Mouse (Mus musculus) embryo, embryonic 10.5 days (tissue): ENCODE measurements around the gene Stxbp2.
A peak's percentile ranks its signal among the peaks of the same experiment; 100 is the strongest.
"Not testable (repeated sequence)": the region's sequence is repeated elsewhere in the genome, so short reads cannot be mapped to it uniquely, and the experiment has no call there.

Source experiments
- DNase-seq: peaks from one replicate; pipeline ENCODE4 v3.0.0-alpha.2; 2015; ENCODE audit warnings: low spot score

Stxbp2 gene

DNA sequence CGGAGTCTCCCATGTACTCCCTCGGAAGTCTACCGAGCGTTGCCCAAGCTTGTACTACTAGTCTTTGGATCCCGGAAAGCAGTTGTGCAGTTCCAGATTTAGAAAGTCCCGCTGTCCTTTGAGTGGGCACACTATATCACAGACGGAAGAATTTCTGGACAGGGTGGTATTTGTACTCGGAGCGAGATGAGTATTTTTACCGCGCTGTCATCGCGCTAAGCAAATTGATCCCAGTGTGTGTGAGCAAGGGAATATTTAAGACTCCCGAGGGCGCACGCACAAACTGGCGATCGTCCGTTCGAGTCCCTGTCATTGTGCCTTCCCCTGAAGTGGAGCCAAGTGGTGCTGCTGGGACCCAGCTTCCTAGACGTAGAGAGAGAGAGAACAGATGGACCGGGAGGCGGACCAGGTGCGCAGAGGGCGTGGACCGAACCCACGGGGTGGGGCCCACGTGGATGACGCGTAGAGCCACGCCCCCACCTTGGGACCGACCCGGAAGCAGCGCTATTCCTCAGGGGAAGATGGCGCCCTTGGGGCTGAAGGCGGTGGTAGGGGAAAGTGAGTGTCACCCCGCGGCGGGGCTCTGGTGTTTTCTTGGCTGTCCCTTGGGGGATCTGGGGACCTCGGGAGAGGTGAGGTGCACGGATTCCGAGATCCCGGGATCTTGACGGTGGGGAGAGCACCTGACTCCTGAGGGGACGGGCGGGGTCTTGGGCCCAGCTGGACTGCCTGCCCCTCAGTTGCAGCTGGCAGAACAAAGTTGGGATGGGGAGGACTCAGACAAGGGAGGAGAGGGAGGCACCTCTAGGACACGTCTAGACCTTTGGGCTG is at the start of gene Stxbp2:
TSS of gene Stxbp2 (plus strand) at position 309 of the 831 bp plus-strand sequence.
- DNase-seq = peak; percentile 69

DNA sequence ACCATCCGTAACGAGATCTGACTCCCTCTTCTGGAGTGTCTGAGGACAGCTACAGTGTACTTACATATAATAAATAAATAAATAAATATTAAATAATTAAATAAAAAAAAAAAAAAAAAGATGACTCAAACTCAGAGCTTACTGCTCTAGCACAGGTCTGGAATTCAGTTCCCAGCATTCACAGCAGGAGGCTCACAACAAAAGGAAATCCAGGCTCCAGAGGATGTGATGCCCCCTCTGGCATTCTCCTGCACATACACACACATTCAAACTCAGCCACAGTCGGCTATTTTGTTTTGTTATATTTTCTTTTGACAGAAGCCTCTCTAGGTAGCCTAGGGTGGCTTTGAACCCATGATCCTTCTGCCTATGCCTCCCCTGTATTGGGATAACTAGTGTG is 48.8 kb upstream of the Stxbp2 start:
- not testable (repeated sequence) for DNase-seq

DNA sequence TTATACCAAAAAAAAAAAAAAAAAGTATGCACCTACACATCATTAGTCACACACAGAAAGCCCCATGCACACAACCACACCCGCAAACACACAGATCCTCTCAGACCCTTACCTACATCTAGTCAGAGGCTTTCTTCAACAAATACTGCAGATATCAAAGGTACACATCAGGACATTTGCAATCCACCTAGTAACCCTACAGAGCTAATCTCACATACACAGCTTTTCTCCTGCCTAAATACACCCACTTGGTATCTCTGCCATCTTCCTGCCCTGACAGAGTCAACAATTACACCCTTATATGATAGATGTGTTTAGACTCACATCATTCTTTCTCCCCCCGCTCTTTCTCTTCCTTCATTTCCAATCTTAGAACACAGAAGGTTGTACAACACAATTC is 44.3 kb upstream of the Stxbp2 start:
- DNase-seq = no peak

DNA sequence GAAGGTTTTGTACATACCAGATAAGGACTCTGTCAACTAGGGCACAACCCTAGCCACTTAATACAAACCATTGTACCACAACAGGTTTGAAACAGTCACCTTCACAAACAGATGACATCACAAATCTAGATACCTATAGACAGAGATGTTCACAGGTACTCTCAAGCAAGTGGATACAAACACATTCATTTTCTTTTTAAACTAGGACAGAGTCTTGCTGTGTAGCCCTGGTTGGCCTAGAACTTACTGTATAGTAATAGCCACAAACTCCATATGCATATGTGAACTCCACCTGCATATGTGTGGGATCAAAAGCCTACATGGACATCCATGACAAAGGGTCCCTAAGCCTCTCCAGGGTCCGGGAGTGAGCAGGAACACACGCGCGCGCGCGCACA is 43.8 kb upstream of the Stxbp2 start, which contains the start of gene Camsap3:
TSS of gene Camsap3 (plus strand) at position 301 of the 398 bp plus-strand sequence.
- DNase-seq = no peak

DNA sequence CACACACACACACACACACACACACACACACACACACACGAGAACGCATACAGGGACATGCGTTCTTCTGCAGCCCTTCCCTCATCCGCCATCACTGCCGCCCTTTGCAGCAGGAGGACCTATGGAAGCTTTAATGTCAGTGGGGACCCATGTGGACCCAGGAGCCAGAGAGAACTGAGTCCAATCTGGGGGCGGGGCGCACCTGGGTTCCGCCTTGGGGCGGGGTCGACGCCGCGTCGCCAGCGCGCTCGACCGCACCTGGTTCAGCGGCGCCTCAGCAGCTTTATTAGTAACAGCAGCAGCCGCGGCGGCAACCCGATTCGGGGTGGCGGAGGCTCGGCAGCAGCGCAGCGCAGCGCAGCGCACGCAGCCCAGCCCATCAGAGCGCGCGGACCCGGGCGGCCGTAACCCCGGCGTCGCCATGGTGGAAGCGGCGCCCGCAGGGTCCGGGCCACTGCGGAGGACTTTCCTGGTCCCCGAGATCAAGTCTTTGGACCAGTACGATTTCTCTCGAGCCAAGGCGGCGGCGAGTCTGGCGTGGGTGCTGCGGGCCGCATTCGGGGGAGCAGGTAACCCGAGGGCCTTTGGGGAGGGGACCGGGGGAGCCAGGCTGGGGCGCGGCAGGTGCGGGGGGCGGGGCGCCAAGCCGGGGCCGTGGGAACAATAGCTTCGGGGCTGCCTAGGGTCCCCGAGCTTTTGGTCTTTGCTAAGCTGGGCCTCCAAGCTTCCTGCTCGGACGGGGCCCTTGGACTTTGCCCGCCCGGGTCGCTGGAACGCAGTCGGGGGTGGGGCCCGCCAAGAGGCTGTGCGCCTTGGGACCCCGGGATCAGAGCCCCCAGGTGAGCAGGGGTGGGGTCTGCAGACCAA is 43.1 kb upstream of the Stxbp2 start:
- peak; percentile 71 for DNase-seq

DNA sequence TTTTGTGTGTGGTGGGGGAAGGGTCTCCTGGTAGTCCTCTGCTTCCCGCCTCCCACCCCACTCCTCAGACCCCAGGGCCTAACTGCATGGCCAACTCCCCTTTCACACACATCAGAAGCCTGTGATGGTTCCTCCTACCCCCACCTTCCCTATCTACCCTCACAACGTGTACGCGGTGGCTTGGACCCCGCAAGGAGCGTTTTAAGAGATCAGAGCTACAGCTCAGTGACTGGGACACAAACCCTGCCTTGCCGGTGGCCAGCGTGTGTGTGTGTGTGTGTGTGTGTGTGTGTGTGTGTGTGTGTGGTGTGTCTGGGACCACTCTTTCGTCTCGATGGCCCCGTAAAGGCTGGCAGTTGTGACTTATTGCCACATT is 42.5 kb upstream of the Stxbp2 start:
- peak; percentile 18 for DNase-seq

DNA sequence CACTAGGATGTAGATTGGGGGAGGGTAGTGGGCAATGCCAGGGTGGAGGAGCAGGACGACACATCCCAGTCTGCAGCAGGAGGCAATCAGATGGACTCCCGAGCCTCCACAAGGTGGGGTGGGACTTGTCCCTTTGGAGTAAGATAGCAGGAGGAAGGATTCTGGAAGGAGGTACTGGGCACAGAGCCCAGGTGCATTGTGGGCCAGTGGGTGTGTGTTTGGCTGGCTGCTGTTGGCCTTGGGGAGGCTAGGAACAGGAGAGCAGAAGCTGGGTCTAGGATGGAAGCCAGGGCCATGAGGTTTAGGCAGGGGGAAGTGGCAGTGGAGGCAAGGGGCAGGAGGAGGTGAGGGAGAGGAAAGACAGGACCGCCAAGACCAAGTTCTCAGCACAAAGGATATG is 37.3 kb upstream of the Stxbp2 start:
- DNase-seq = no peak

DNA sequence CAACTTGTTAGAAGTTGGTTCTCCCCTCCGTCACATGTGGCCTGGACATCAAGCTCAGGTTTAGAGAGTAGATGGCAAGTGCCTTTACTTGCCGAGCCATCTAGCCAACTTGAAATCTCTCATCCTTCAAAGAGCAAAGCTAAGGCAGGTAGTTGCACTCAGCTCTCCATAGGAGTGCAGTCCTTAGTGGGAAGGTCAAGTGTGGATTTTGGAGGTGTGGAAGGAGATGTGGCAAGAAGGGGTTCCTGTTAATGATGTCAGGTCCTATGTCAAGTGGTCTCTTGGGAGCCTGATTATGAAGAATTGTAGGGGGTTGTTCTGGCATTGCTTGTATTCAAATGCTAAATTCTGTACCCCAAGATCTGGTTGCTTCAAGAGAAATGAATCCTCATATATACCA is 36.3 kb upstream of the Stxbp2 start:
- DNase-seq = no peak

DNA sequence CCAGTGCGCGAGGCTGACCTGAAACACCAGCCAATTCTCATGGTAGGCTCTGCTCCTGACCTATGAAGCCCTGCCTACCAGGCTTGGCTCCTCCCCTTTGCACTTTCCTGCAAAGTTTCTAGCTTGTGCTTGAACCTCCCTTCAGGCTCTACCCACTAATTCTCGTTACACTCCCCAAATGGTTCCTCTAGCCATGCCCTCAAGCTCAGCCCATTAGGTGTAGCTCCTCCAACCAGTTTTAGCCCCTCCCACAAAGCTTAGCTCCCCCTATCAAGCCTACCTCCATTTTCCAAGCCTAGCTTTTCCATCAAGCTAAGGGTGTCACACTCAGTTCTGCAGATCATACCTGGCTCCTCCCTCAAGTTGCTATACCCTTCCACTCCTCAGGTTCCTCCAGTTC is 32.7 kb upstream of the Stxbp2 start:
- no peak for DNase-seq

DNA sequence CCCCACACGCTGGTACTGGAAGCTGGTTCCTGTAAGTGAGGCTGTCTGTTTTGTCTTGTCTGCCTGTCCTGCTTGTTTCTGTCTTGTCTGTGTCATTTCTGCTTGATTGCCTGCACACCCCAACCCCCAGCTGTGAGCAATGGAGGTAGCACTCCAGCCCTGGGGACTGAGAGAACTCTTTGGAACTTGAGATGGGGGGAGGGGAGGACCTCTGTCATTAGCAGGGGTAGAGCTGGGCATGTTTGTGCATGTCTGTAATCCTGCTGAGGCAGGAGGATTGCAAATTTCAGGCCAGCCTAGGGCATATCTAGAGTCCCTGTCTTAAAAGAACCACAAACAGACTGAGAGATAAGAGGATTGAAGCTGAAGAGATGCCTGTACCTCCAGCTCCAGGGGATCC is 31.5 kb upstream of the Stxbp2 start:
- no peak for DNase-seq

DNA sequence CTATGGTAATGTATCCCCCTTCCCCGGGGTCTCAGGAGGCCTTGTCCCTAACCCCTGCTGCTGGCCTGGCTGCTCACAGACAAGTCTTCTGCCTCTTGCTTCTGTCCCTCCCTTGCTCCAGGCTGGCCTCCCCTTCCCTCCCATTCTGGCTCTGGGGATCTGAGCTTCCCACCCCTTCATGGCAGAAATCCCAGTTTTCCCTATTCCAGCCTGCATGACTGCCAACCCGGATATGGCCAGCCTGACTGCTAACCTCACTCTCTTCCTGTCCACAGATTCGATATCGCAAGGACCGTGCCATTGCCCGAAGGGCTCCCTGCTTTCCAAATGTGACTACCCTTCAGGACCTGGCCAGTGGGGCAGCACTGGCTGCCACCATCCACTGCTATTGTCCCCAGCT is 30.4 kb upstream of the Stxbp2 start:
- no peak for DNase-seq

DNA sequence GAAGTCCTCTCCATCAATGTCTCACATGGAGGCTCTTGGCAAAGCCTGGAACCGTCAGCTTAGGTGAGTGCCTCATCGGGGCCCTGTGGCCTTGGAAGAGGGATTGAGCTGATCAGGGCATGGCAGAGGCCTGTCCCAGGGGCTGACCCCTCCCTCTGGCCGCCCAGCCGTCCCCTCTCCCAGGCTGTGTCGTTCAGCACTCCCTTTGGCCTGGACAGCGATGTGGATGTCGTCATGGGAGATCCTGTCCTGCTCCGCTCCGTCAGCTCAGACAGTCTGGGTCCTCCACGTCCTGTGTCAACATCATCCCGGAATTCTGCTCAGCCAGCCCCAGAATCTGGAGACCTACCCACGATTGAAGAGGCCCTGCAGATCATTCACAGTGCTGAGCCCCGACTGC is 27.3 kb upstream of the Stxbp2 start:
- DNase-seq = no peak

DNA sequence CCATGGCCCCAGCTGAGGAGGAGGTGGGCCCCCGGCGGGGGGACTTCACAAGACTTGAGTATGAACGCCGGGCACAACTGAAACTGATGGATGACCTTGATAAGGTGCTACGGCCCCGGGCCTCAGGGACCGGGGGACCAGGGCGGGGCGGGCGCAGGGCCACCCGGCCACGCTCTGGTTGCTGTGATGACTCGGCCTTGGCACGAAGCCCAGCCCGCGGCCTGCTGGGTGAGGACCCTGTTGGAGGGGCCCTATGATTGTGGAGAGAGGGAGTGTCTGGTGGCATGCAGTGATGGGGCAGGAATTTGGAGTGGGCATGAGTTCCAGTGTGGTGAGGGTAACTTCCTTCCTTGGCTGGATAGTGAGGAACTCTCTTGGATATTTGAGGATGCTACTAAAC is 24.2 kb upstream of the Stxbp2 start:
- DNase-seq = no peak

DNA sequence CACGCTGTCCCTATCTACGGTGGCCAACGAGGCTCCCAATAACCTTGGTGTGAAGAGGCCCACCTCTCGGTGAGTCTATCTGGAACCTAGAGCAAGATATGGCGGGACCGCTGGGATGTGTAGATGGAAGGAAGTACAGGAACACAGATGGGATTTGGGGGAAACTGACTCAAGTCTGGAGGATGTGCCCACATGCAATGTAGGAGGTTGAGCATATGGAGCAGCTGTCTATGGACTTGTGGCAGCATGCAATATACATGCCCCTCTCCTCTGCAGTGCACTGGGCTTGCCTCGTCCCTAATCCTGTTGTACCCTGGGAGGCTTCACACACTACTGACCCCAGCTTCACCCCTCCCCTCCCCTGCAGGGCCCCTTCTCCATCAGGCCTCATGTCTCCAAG is 22.9 kb upstream of the Stxbp2 start:
- DNase-seq = no peak

DNA sequence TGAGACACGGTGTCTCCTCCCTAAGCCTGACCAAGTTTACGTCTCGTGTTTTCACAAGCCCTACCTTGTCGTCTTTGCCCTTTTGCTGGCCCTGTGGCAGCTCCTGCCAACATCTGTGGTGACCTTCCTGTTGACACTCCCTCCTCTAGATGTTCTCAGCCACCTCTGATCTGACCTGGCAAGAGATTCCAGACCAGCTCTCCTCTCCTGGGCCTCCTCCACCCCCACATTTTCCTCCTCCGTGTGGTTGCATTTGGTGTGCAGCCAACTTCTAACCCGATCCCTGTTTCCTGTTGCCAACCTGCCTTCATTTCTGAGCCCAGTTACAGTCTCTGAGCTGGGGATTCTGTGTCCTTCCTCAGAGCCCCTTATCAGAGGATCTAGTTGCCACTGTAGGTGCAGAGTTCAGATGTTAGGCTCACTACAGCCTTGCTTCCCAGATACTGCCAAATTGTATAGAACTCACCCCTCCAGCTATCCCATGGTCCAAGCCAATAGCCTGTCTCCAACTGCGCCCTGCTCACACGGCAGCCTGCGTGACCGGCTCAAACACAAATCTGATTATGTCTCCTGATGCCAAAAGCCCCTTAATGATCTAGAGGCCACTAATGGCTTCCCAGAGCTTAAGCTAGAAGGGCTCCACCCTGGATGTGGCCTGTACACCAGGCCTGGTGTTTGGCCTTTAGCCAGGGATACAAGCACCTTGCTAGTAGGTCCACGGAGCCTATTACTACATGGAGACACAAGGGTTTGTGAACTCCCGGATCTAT is 21.5 kb upstream of the Stxbp2 start:
- DNase-seq = no peak

DNA sequence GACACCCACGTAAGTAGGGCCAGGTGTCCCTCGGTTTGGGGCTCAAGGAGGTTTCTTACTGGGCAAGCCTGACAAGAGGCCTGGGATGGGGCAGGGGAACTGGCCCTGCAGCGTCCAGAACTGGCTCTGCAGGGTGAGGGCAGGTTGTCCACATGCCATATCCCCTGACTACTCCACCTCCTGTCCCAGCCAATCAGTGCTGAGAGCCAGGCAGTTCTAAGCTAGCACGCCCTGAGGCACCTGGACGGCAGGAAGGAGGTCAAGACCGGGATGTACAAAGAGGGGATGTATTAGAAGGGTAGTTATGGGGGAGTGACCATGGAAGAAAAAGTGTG is 21.0 kb upstream of the Stxbp2 start:
- no peak for DNase-seq

DNA sequence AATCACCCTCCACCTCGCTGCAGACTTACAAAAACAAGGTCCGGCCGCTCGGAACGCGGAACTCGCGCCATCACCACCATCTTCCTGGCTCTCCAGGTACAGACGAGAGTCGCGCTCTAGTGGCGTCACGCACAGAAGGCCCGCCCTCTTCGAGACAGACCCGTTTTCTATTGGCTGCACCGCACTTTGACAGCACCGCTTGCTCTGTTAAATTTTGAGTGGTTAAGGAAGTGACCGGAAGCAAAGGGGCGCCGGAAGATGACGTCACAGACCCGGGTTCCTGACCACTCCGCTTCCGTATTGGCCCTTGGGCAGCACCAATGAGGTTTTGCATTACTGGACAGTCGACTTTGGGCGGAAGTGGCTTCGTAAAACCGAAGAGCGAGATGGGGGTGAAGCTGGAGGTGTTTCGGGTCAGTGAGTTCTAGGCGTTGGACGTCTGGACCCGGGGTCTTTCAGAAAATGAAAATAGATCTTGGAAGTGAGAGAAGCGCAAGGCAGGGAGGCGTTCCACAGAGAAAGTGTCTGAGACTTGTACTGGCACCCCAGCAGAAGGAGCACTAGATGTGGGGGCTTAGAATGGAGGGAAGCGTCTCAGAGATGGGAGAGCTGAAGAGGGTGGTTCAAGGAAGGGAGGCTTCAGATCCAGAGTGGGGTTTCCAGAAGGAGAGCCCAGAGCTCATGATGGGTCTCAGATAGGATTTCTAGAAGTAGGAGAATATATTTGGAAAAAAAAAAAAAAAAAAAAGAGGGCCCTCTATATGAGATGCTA is 9.4 kb upstream of the Stxbp2 start, which contains the start of the genes Xab2 and Pet100:
TSS of gene Xab2 (minus strand) at position 118 of the 772 bp plus-strand sequence.
TSS of gene Pet100 (plus strand) at position 350 of the 772 bp plus-strand sequence.
- DNase-seq = peak; percentile 100

DNA sequence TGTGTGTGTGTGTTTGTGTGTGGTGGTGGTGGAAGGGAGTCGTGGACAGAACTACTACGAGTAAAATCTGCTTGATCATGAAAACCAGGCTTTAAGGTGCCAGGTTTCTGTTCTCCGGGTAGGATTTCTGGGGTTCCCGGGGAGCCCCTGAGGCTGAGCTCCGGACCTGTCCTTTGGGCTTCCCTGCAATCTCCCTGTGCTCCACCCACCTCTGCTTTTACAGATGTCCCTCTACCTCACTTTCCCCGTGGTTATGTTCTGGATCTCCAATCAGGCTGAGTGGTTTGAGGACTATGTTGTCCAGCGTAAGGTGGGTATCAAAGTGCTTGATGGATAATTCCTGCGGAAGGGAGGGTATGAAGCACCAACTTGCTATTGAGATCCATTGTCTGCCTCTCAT is 8.6 kb upstream of the Stxbp2 start:
- no peak for DNase-seq

DNA sequence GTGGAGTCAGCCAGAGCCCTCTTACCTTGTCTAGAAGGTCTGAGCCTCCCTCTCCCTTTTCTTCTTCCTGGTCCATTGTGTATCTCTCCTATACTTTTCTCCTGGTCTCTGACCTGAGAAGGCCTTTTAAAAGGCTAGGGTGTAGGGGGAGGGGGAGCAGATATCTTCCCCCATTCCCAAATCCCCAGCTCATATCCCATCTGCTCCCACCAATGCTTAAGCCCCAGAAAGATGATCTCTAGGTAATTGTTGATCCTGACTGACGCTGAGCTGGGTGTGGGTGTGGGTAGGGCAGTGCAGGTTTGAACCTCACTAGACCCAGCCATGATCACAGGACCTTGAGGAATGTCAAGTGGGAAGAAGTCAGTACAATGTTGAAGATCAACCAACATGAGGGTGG is 5.3 kb upstream of the Stxbp2 start, which contains the start of gene Pcp2:
TSS of gene Pcp2 (minus strand) at position 101 of the 400 bp plus-strand sequence.
- no peak for DNase-seq

DNA sequence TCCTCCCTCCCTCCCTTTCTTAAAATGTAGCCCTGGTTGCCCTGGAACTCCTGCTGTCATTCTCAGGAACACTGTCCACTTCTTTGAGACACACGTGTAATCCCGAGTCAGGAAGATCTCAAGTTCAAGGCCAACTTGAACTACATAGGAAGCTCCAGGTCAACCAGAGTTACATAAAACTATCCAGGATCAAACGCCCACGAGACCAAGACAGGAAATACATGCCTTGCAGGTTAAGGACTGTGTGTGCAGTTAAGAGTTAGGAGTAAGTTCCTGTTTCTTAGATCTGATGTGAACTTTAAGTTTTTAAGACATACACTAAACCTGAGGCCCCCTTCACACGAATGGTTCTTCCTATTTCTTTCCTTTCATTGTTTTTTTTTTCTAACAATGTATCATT is 3.8 kb upstream of the Stxbp2 start:
- DNase-seq = no peak

DNA sequence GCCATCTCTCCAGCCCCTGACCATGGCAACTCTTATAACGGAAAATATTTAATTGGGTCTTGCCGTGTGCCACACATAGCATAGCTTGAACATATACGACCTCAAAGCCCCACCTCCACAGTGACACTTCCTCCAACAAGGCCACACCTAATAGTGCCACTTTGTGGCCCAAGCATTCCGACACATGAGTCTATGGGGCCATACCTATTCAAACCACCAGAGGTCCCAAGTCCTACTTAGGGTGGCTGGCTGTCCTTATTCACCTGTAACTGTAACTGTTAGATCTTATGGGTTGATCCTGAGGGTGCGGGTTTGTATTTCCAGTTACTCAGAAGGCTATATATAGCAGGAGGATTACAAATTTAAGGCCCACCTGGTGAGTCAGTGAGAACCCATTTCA is 2.7 kb upstream of the Stxbp2 start:
- peak; percentile 45 for DNase-seq

DNA sequence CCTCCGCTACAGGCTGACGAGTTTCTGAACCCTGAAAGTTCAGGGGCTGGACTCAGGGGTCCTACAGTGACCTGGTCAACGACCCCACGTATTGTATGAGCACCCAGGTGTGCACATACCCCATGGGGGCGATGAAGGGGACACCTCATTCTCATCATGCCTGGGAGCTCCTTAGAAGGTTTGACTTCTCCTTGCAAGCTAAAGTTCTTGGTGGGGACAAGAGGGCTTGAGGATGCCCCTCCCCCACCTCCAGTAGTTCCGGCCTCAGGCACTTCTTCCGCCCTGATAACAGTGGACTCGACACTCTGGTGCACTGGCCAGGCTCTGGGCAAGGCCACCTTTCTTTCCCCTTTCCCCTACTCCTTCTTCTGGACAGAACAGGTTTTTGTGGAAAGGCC is 722 bp downstream of the Stxbp2 start:
- DNase-seq = peak; percentile 28
